Mouse (Mus musculus) limb, embryonic 14.5 days (tissue): ENCODE measurements around the gene Fam210b. TPM values are rescaled to one million over a fixed set of nuclear protein-coding genes. Genes with fewer than 3 reads are reported as not detected.

Experiments used
- ATAC-seq: fragments of 200-750 bp; cut with Nextera tagmentation; 2 replicates; pipeline ENCODE4 v1.8.0; 2017; ENCODE audit warnings: low read depth, moderate number of reproducible peaks, moderate TSS enrichment; ENCODE audit not compliant: low FRiP score
- DNase-seq: peaks from one replicate; pipeline ENCODE4 v3.0.0-alpha.2; 2015; ENCODE audit warnings: low spot score
- H3K27ac ChIP-seq: fragments of 300-500 bp; sonication (generic); replicated peaks from 2 replicates; pipeline ENCODE4 v1.5.1; 2014; ENCODE audit warnings: low read depth, mild to moderate bottlenecking, low read length, moderate library complexity, mixed read lengths
- H3K27me3 ChIP-seq: fragments of 300-500 bp; sonication (generic); 2 replicates; pipeline ENCODE4 v1.6.1; 2014; ENCODE audit warnings: low read length, mixed read lengths; ENCODE audit not compliant: control insufficient read depth, insufficient read depth
- H3K36me3 ChIP-seq: fragments of 300-500 bp; sonication (generic); 2 replicates; pipeline ENCODE4 v1.6.1; 2014; ENCODE audit warnings: mild to moderate bottlenecking, low read length, moderate library complexity, mixed read lengths; ENCODE audit not compliant: control insufficient read depth, insufficient read depth
- H3K4me1 ChIP-seq: fragments of 300-500 bp; sonication (generic); 2 replicates; pipeline ENCODE4 v1.6.1; 2014; ENCODE audit warnings: antibody characterized with exemption, low read length, mixed read lengths; ENCODE audit not compliant: control insufficient read depth, insufficient read depth
- H3K4me2 ChIP-seq: fragments of 300-500 bp; sonication (generic); replicated peaks from 2 replicates; pipeline ENCODE4 v1.6.1; 2014; ENCODE audit warnings: low read depth, mild to moderate bottlenecking, low read length, moderate library complexity; ENCODE audit not compliant: severe bottlenecking
- H3K4me3 ChIP-seq: fragments of 300-500 bp; sonication (generic); replicated peaks from 2 replicates; pipeline ENCODE4 v1.5.1; 2014; ENCODE audit warnings: low read length
- H3K9ac ChIP-seq: fragments of 300-500 bp; sonication (generic); 2 replicates; pipeline ENCODE4 v1.6.1; 2014; ENCODE audit warnings: mild to moderate bottlenecking, low read depth, low read length, moderate library complexity; ENCODE audit not compliant: severe bottlenecking
- H3K9me3 ChIP-seq: fragments of 300-500 bp; sonication (generic); 2 replicates; pipeline ENCODE4 v1.6.1; 2016; ENCODE audit warnings: low read length; ENCODE audit not compliant: control insufficient read depth
- POLR2A ChIP-seq: fragments of 200-500 bp; IDR thresholded peaks from 2 replicates; pipeline ENCODE4 v1.8.0; 2012; ENCODE audit warnings: inconsistent platforms, mild to moderate bottlenecking, moderate library complexity, borderline replicate concordance; ENCODE audit not compliant: insufficient read depth, insufficient read length; ENCODE audit errors: extremely low read depth
- WGBS: fragments of 180-500 bp; shearing (Covaris S2); extraction: QIAGEN DNeasy Blood & Tissue Kit; methylation state at CpG from one replicate; pipeline ENCODE4 v1.1.7; 2014; 5-methylcytosine and 5-hydroxymethylcytosine counted together
- polyA plus RNA-seq, 2 experiments: library from polyadenylated mRNA; depleted of rRNA in 1 of 2; stranded (reverse) in 1 of 2; unstranded in 1 of 2; fragments of >200 nt; fragmentation: Nextera tagmentation in 1 of 2; extraction: Ambion mirVana in 1 of 2; gene quantifications; 2 replicates each; pipeline versions ENCODE4 v1.2.1 to v1.2.3; 2012 to 2014

Fam210b gene
- polyA plus RNA-seq, 2 experiments: 9.8 to 14.6 TPM

DNA sequence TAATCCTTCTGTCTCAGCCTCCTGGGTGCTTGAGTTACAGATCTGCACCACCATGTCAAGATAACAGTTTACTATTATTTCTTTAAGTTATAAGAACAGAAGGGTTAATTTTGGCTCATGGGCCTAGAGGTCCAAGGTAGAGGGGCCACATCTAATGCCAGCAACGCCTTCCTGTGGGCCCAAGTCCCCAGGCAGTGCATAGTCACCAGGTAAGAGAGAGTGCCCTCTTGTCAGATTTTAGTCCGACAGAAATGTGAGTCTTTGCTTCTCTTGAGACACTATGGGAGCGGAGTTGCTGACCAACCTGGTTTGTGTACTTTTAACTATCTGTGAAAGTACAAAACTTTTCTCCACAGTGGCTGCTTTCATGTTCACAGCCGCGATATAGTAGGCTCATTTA lies 696 bp upstream of the Fam210b start:
- H3K27ac ChIP-seq: peak overlapping the region; percentile 63
- H3K4me2 ChIP-seq: peak overlapping the region; percentile 98
- no peak for DNase-seq
- H3K9ac ChIP-seq: no peak overlapping the region; the same call in 1 of the 2 replicates
- no peak for ATAC-seq
- H3K4me1 ChIP-seq: peaks cover 9% of the 10 kb centered on the region
- H3K36me3 ChIP-seq: no peaks in the 10 kb centered on the region
- WGBS: 29% methylated on average over 5 of the region's 5 CpGs
- H3K27me3 ChIP-seq: no peaks in the 10 kb centered on the region
- no peaks in the 10 kb centered on the region for H3K9me3 ChIP-seq
- peak overlapping the region; percentile 68 for H3K4me3 ChIP-seq
- no peak for TF ChIP-seq POLR2A

- Histone ChIP-seq H3K36me3 (no peaks in the 10 kb centered on the region), H3K4me3 (peak overlapping the region; percentile 68), H3K27me3 (no peaks in the 10 kb centered on the region), H3K9ac (peak overlapping the region; percentile 60), H3K9me3 (no peaks in the 10 kb centered on the region), H3K27ac (no peak overlapping the region), H3K4me1 (peaks cover 9% of the 10 kb centered on the region), H3K4me2 (peak overlapping the region; percentile 98)
- ATAC-seq (no peak), DNase-seq (no peak)
- 9% methylated on average over 31 of the region's 31 CpGs for WGBS
- TF ChIP-seq POLR2A: no peak
Observed at GRCm38 (mm10) chr2:172346034-172346929, 917 bp downstream of the Fam210b start.

DNA sequence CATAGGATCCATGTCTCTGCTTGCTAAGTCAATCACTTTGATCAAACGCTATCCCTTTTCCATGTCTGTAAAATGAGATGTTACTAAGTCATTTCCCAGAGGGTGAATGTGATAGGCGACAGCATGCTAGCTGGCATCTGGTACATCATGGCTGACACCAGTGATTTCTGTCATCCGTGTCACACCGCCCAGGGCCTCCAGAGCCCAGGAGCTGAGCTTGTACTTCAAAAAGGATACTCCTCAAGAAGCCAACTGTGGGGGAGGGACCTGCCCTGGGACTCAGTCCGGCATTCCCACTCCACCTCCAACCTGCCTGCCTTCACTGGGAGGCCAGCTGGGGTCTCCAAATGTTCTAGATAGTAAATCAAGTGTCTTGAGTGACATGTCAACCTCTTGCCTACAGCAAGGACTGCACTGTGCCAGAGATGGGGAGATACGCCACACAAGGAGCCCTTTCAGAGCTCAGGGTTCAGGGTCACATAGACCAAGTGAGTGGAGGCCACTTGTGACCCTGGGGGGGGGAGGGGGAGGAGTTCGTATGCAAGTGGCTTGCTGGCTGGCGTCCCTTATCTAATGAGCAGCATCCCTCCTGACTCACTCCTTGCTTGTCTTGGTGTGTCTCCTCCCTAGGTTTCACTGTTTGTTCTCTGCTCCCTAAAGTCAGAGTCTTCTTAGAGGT lies 1.7 kb downstream of the Fam210b start:
- peaks cover 9% of the 10 kb centered on the region for H3K4me1 ChIP-seq
- H3K27me3 ChIP-seq: no peaks in the 10 kb centered on the region
- H3K27ac ChIP-seq: no peak overlapping the region
- TF ChIP-seq POLR2A: no peak
- 0 out of 2 replicates have a peak overlapping the region, but pooled peaks have one; percentile 98 for H3K4me2 ChIP-seq
- H3K9ac ChIP-seq: no peak overlapping the region
- no peak overlapping the region for H3K4me3 ChIP-seq
- no peaks in the 10 kb centered on the region for H3K9me3 ChIP-seq
- no peak for ATAC-seq
- WGBS: 65% methylated on average over 8 of the region's 8 CpGs
- H3K36me3 ChIP-seq: no peaks in the 10 kb centered on the region
- no peak for DNase-seq

DNA sequence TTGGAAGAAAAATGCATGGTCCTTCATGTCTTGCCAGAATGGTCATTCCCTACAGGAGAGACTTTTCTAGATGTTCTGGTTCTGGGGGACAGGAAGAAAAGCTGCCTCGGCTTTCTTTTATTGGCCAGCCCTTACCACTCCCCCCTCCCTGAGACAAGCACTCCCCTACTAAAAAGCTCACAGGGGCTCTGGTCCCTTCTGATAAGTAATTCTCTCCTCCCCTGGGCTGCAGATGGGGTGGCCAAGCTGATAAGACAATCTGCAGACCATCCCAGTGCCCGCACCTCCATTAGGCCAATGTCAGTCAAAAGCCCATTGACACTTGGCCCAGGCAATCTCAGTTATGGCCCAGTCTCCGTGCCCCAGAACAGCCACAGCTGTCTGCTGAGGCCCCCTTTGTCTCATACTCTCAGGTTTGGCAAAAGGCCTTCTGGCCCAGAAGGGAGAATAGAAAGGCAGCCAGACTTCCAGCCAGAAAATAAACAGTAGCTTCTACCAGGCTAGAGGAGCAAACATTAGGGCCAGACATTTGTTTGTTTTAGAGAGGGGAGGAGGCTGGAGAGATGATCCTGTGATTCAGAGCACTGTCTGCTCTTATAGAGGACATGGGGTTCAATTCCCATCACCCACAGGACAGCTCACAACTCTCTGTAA lies 3.1 kb downstream of the Fam210b start:
- 41% methylated on average over 3 of the region's 3 CpGs for WGBS
- Histone ChIP-seq H3K4me3 (no peak overlapping the region), H3K27ac (no peak overlapping the region), H3K4me1 (peaks cover 9% of the 10 kb centered on the region), H3K9ac (no peak overlapping the region), H3K4me2 (no peak overlapping the region), H3K27me3 (no peaks in the 10 kb centered on the region), H3K36me3 (0 out of 2 replicates have a peak, but pooled peaks cover 3% of the 10 kb centered on the region), H3K9me3 (no peaks in the 10 kb centered on the region)
- TF ChIP-seq POLR2A: no peak
- ATAC-seq (no peak), DNase-seq (no peak)

GRCm38 (mm10) chr2:172349776-172350175 lies 4.4 kb downstream of the Fam210b start:
- no peak for TF ChIP-seq POLR2A
- no peak overlapping the region for H3K4me3 ChIP-seq
- 83% methylated on average over 14 of the region's 14 CpGs for WGBS
- H3K4me1 ChIP-seq: peaks cover under 1% of the 10 kb centered on the region
- no peak overlapping the region for H3K27ac ChIP-seq
- no peaks in the 10 kb centered on the region for H3K9me3 ChIP-seq
- 0 out of 2 replicates have a peak, but pooled peaks cover 6% of the 10 kb centered on the region for H3K36me3 ChIP-seq
- H3K27me3 ChIP-seq: no peaks in the 10 kb centered on the region
- DNase-seq: no peak
- H3K9ac ChIP-seq: no peak overlapping the region
- no peak overlapping the region for H3K4me2 ChIP-seq
- ATAC-seq: no peak
